ENCODE assay signal across 8 mouse cellular contexts in the genomic region with DNA sequence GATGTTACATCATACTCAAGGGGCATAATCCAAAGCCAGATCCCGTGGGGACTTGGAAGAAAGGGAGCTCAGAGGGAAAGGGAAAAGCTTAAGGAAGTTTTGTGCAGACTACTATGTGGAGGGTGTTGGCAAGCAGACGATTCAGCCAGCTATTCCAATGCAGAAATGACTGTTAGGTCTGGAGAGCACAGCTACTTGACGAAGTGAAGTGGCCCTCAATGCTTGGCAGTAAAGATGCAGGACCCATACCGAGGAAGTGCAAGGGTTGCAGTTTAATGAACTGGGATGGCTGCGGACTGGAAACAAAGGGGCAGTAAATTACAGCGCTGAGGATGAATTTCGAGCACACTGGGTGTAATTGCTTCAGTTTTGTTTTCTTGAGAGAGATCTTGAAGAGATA. TPM values are rescaled to one million over a fixed set of nuclear protein-coding genes. Genes with fewer than 3 reads are reported as not detected.
A peak's percentile ranks its signal among the peaks of the same experiment; 100 is the strongest.
DNase-seq lines count a peak whose midpoint lies in the region; ATAC-seq and TF ChIP-seq lines count a peak whose summit lies in the region.

No protein-coding gene starts in this region.

- no peak for DNase-seq in layer of hippocampus, adult 2 months (ENCODE audit: low spot score in 2 of 2)
- DNase-seq in layer of hippocampus, postnatal 36 days = no peak
- DNase-seq in liver, embryonic 13.5 days = no peak
- DNase-seq in gastrocnemius, adult 18-20 months (ENCODE audit: low spot score) = no peak
- no peak for DNase-seq in retina, embryonic 14.5 days (ENCODE audit: low spot score)
- no peak for DNase-seq in left cerebral cortex, postnatal 14 days (ENCODE audit: low spot score in 2 of 2)

- H3K9me3 ChIP-seq in forebrain, embryonic 12.5 days = no peaks in the 10 kb centered on the region
- no peaks in the 10 kb centered on the region for H3K9me3 ChIP-seq in liver, embryonic 13.5 days (replicated peaks)

- peaks cover 8% of the 10 kb centered on the region for H3K36me3 ChIP-seq in forebrain, embryonic 12.5 days (replicated peaks)
- peaks cover 5% of the 10 kb centered on the region; the same call in 1 of the 2 replicates for H3K36me3 ChIP-seq in liver, embryonic 13.5 days
- no peaks in the 10 kb centered on the region for H3K36me3 ChIP-seq in myocyte (ENCODE audit: control insufficient read depth, insufficient read depth)

- TF ChIP-seq CTCF in layer of hippocampus, adult 2 months (conservative IDR thresholded peaks at IDR 0.05) = no peak

- no peak for ATAC-seq in forebrain, embryonic 12.5 days (ENCODE audit: low FRiP score)
- no peak for ATAC-seq in liver, embryonic 13.5 days (ENCODE audit: low read depth)

- intact Hi-C loops in left cerebral cortex, postnatal 14 days (cut with DNase I) = loop anchor here (5.0 to 10.0 kb wide), 2 partner anchors 100 to 128 kb away; no protein-coding TSS in a partner anchor

- 41% methylated on average over 7 of the region's 7 CpGs for WGBS in forebrain, embryonic 12.5 days
- 67% methylated on average over 7 of the region's 7 CpGs for WGBS in liver, embryonic 13.5 days (ENCODE audit: insufficient replicate concordance)

- H3K9ac ChIP-seq in forebrain, embryonic 12.5 days = peak overlapping the region; percentile 85; the same call in 1 of the 2 replicates
- peak overlapping the region; percentile 91 for H3K9ac ChIP-seq in liver, embryonic 13.5 days

- TF ChIP-seq POLR2A in myocyte (IDR thresholded peaks at IDR 0.05; ENCODE audit: insufficient read length, low read depth) = no peak

- peak overlapping the region; percentile 70 for H3K4me2 ChIP-seq in forebrain, embryonic 12.5 days
- H3K4me2 ChIP-seq in liver, embryonic 13.5 days = peak overlapping the region; percentile 89
- H3K4me2 ChIP-seq in myocyte (ENCODE audit: low read depth) = peak overlapping the region; percentile 63

- H3K27ac ChIP-seq in layer of hippocampus, adult 2 months = 0 out of 2 replicates have a peak overlapping the region, but pooled peaks have one; percentile 99
- H3K27ac ChIP-seq in forebrain, embryonic 12.5 days = no peak overlapping the region
- no peak overlapping the region for H3K27ac ChIP-seq in liver, embryonic 13.5 days

- H3ac ChIP-seq in myocyte (ENCODE audit: control insufficient read depth, insufficient read length) = no peak overlapping the region

- H3K4me1 ChIP-seq in forebrain, embryonic 12.5 days = peaks cover 26% of the 10 kb centered on the region
- H3K4me1 ChIP-seq in liver, embryonic 13.5 days (replicated peaks) = peaks cover 26% of the 10 kb centered on the region

- H3K79me2 ChIP-seq in myocyte (ENCODE audit: control insufficient read depth, insufficient read depth) = peaks cover 20% of the 10 kb centered on the region

- H3K4me3 ChIP-seq in layer of hippocampus, adult 2 months = peak overlapping the region; percentile 77; the same call in 1 of the 2 replicates
- peak overlapping the region; percentile 77 for H3K4me3 ChIP-seq in forebrain, embryonic 12.5 days (replicated peaks)
- H3K4me3 ChIP-seq in liver, embryonic 13.5 days (replicated peaks) = peak overlapping the region; percentile 93
- H3K4me3 ChIP-seq in myocyte = peak overlapping the region; percentile 71

- no peaks in the 10 kb centered on the region for H3K27me3 ChIP-seq in forebrain, embryonic 12.5 days
- no peaks in the 10 kb centered on the region for H3K27me3 ChIP-seq in liver, embryonic 13.5 days
- H3K27me3 ChIP-seq in myocyte (ENCODE audit: control insufficient read depth, insufficient read depth, insufficient read length) = no peaks in the 10 kb centered on the region

TF ChIP-seq in myocyte, 11 proteins besides CTCF, POLR2A, EP300 and RAD21:
- TF ChIP-seq MYOD1 (IDR thresholded peaks at IDR 0.05; ENCODE audit: control insufficient read depth in 1 of 3, insufficient read length in 2 of 3, low read depth in 2 of 3) (no peak), REST (IDR thresholded peaks at IDR 0.05; ENCODE audit: insufficient read depth, insufficient read length) (no peak), E2F4 (IDR thresholded peaks at IDR 0.05; ENCODE audit: insufficient read depth) (no peak)

RNA-seq across cellular contexts. Expression of gene Mier1, which starts 1.5 kb away (rescaled TPM):
- total RNA-seq in layer of hippocampus, adult 2 months (2021) = 10 to 100 TPM; 51.5 to 55.3 TPM
- 10 to 100 TPM; 45.1 to 55.8 TPM for total RNA-seq in layer of hippocampus, postnatal 36 days (2021)
- 41.6 and 43.3 TPM in 2 replicates for polyA plus RNA-seq in forebrain, embryonic 12.5 days (2016; fragmentation: Nextera tagmentation; extraction: Ambion mirVana)
- polyA plus RNA-seq in liver, embryonic 13.5 days (2015; fragmentation: Nextera tagmentation; extraction: Ambion mirVana) = 32.2 and 40.9 TPM in 2 replicates
- 6.4 TPM for polyA plus RNA-seq in myocyte (2012; fragmentation: generic; extraction: Trizol)
- 10 to 100 TPM; 19.4 to 21.6 TPM for total RNA-seq in gastrocnemius, adult 18-20 months (2021)
- total RNA-seq in left cerebral cortex, postnatal 14 days (2021) = 10 to 100 TPM; 43.1 to 46.0 TPM

RNA-seq across cellular contexts. Expression of gene Wdr78, which starts 1.7 kb away (rescaled TPM):
- 10 to 100 TPM; 13.9 to 15.8 TPM for total RNA-seq in layer of hippocampus, adult 2 months (2021)
- 10 to 100 TPM; 15.9 to 16.7 TPM for total RNA-seq in layer of hippocampus, postnatal 36 days (2021)
- 5.6 and 5.8 TPM in 2 replicates for polyA plus RNA-seq in forebrain, embryonic 12.5 days (2016; fragmentation: Nextera tagmentation; extraction: Ambion mirVana)
- polyA plus RNA-seq in liver, embryonic 13.5 days (2015; fragmentation: Nextera tagmentation; extraction: Ambion mirVana) = 0.52 and 0.61 TPM in 2 replicates
- 0.47 TPM for polyA plus RNA-seq in myocyte (2012; fragmentation: generic; extraction: Trizol)
- total RNA-seq in gastrocnemius, adult 18-20 months (2021) = under 1 TPM; 0.53 to 0.59 TPM
- 10 to 100 TPM; 10.5 to 11.0 TPM for total RNA-seq in left cerebral cortex, postnatal 14 days (2021)

Comparison
In these comparisons a context has a peak if more than half of its experiments do, and no peak if none do; other contexts are left out.
1. RNA of gene Wdr78, which starts 1.7 kb away (total RNA-seq): 15.9 to 16.7 TPM in layer of hippocampus, postnatal 36 days, 13.9 to 15.8 TPM in layer of hippocampus, adult 2 months and 10.5 to 11.0 TPM in left cerebral cortex, postnatal 14 days; 0.53 to 0.59 TPM in gastrocnemius, adult 18-20 months; every median in the first group is over 4 times any median in the second.
2. Peak in every context shown above with its lines, with median percentiles within 50 percentile points of each other: H3K4me3 ChIP-seq and H3K4me2 ChIP-seq.